Mouse (Mus musculus) embryonic stem cell, embryonic (primary cell): Measurements from ENCODE around the gene Esyt2.

Experiments
- CTCF ChIA-PET, 4 experiments: fragments of 300-600 bp in 2 of 4; fragments of 350-600 bp in 2 of 4; sonication (Branson Sonifier 250); formaldehyde crosslinking; loops; one replicate each; lab custom pipeline; 2022; ENCODE audit warnings: inconsistent platforms in 2 of 4; lab: Charles Lee
- POLR2A ChIA-PET, 4 experiments: fragments of 300-600 bp in 2 of 4; fragments of 350-600 bp in 2 of 4; sonication (Branson Sonifier 250); formaldehyde crosslinking; loops; one replicate each; lab custom pipeline; 2022; ENCODE audit warnings: antibody characterized with exemption in 4 of 4, inconsistent platforms in 1 of 4; lab: Charles Lee

The Esyt2 gene

GRCm38 (mm10) chr12:116396072-116396695, 115.2 kb downstream of the Esyt2 start:
- ChIA-PET POLR2A (interaction anchor here in 3 of 4 experiments (0.5 to 30.6 kb wide), 19 partner anchors 7 to 133 kb away, joined by 3 to 402 read pairs (median 3); partner anchors contain the start of genes Ncapg2 (in 3 of the 3), Esyt2 (in 1 of the 3) and Wdr60 (in 1 of the 3)), CTCF (no interaction called here)

- ChIA-PET CTCF (interaction anchor here in 2 of 4 experiments (0.6 to 1.2 kb wide), 3 partner anchors 10 to 176 kb away, joined by 3 to 4 read pairs (median 3); no protein-coding TSS in a partner anchor), POLR2A (interaction anchor here (0.6 to 30.6 kb wide), 14 partner anchors 8 to 256 kb away, joined by 3 to 402 read pairs (median 4); no protein-coding TSS in a partner anchor)
Observed at GRCm38 (mm10) chr12:116404012-116404679, 123.2 kb downstream of the Esyt2 start.

GRCm38 (mm10) chr12:116405045-116405835, 124.2 kb downstream of the Esyt2 start, which contains the start of gene Ncapg2:
Gene Ncapg2 (plus strand): TSS chr12:116405402.
- CTCF ChIA-PET: interaction anchor here in 3 of 4 experiments (0.6 to 1.2 kb wide), 7 partner anchors 11 to 149 kb away, joined by 3 to 4 read pairs (median 3); partner anchors contain the start of gene Wdr60 (in 1 of the 3)
- POLR2A ChIA-PET: interaction anchor here (0.6 to 30.6 kb wide), 42 partner anchors 9 to 785 kb away, joined by 3 to 402 read pairs (median 4); partner anchors contain the start of genes Esyt2 (in 3 of the 4), Ptprn2 (in 2 of the 4), Wdr60 (in 2 of the 4) and Zfp386 (in 1 of the 4)

DNA sequence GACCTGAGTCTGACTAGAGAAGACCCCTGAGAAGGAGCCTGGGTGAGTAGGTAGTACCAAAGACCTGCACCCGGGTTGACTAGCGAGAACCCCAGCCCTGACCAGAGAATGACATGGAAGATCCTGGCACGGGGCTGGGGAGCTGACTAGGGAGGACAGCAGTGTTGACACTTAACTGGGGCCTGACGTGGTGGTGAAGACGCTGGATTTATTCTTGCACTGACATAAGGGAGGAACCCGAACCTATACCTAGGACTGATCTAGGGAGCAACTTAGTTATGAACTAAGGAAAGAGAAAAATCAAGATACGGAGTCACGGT, 124.8 kb downstream of the Esyt2 start:
- ChIA-PET POLR2A (interaction anchor here in 2 of 4 experiments (0.6 to 30.6 kb wide), 8 partner anchors 9 to 126 kb away, joined by 3 to 402 read pairs (median 6); no protein-coding TSS in a partner anchor), CTCF (interaction anchor here in 1 of 4 experiments (0.9 kb wide), 1 partner anchor 12 kb away, joined by 3 read pairs; no protein-coding TSS in a partner anchor)

DNA sequence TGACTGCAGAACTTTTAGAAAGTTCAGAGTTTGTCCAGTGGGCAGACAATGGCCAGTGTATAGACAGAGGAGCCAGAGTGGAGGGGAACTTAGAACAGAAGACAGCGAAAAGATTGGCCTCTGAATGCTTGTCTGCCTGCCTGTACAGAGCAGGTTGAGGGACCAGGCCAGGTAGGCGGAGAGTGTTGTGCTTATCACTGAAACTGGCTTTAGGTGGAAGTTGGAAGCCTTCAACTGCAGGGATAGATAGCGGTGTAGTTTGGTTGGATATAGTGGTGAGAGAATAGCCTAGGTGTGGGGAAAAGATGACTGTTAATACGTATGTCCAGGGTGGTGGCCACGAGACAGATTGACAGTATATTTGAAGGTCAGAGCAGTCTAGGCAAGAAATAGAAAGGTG, 126.9 kb downstream of the Esyt2 start:
- POLR2A ChIA-PET: interaction anchor here in 2 of 4 experiments (0.9 to 30.6 kb wide), 6 partner anchors 11 to 58 kb away, joined by 3 to 402 read pairs (median 4); no protein-coding TSS in a partner anchor
- CTCF ChIA-PET: no interaction called here

DNA sequence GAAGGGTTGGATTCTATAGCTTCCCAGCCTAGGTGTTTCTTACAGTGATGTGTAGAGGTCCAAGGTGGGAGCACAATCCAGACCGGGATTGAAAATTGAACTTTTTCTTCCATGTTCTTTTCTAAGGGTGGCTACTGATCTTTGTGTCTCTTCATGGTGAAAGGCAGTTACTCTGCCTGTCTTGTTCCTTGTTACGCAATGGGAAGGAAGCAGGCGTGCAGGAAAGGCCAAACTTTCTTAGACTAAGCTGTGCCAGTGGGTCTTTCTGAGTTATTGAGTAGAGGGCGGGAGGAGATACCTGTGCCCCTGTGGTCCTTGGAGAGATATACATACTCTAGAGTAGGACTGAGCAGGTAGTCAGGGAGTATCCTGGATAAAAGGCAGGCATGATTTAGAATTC, 133.9 kb downstream of the Esyt2 start:
- POLR2A ChIA-PET: interaction anchor here in 2 of 4 experiments (1.9 to 30.6 kb wide), 3 partner anchors 10 to 14 kb away, joined by 8 to 402 read pairs (median 14); partner anchors contain the start of gene Ncapg2 (in 2 of the 2)
- CTCF ChIA-PET: no interaction called here

DNA sequence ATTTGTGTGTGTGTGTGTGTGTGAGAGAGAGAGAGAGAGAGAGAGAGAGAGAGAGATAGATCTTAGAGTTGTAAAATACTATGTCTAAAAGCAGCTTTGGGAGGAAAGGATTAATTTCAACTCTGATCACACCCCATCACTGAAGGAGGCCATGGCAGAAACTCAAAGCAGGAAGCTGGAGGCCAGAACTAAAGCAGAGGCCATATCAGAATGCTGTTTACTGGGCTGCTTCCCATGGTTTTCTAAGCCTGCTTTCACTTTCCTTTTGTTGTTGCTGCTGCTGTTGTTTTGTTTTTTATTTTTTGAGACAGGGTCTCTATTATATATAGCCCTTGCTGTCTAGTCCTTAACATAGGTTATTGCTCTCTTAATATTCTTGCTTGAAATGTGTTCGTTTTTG, 135.5 kb downstream of the Esyt2 start:
- CTCF ChIA-PET: no interaction called here
- POLR2A ChIA-PET: interaction anchor here in 1 of 4 experiments (1.1 to 30.6 kb wide), 2 partner anchors 12 kb away, joined by 5 to 402 read pairs; partner anchors contain the start of gene Ncapg2

GRCm38 (mm10) chr12:116421656-116422055, 140.7 kb downstream of the Esyt2 start:
- POLR2A ChIA-PET: interaction anchor here in 1 of 4 experiments (22.8 to 30.6 kb wide), 2 partner anchors 7 to 13 kb away, joined by 402 read pairs; partner anchors contain the start of gene Ncapg2

DNA sequence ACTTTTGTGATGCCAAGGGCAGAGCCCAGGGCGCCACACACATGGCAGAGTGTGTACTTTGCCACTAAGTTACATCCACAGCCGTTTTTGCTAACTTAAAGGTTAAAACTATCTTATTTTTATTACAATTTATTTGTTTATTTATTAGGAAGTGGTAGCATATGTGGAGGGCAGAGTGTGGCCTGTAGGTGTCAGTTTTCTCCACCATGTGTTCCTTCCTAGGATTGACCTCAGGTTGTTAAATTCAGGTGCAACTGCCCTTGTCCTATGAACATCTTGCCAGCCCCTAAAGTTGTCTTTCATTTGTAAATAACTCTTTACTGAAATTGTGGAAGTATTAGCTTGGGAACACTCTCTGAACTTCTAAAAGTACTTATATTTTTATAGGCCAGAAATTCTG, 144.4 kb downstream of the Esyt2 start:
- POLR2A ChIA-PET: interaction anchor here in 1 of 4 experiments (0.6 to 22.8 kb wide), 8 partner anchors 9 to 145 kb away, joined by 3 to 402 read pairs (median 5); partner anchors contain the start of gene Ncapg2

More at GRCm38 (mm10) chr12:116421656-116422055, 140.7 kb downstream of the Esyt2 start:
- CTCF ChIA-PET: no interaction called here

GRCm38 (mm10) chr12:116433742-116434141, 152.7 kb downstream of the Esyt2 start:
- CTCF ChIA-PET: no interaction called here
- POLR2A ChIA-PET: interaction anchor here in 2 of 4 experiments (1.4 to 22.8 kb wide), 6 partner anchors 9 to 38 kb away, joined by 3 to 402 read pairs (median 4); partner anchors contain the start of gene Ncapg2 (in 2 of the 2)

More for the DNA sequence above, 144.4 kb downstream of the Esyt2 start:
- CTCF ChIA-PET: no interaction called here

DNA sequence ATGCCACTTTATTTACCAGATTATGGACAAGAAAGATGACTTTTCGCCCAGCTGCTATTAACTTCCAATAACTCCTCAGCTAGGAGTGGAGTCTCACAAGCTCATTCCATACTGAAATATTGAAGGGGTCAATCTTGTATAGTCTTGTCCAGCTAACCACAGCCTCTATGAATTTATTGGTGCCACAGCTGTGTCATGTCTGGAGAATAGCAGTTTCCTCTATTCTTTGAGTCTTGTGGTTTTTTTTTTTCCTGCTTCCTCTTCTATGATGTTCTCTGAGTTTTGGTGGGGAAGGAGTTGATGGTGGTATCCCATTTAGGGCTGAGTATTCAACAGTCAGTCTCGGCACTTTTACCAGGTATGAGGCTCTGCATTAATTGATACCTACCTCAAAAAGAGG, 154.2 kb downstream of the Esyt2 start:
- ChIA-PET CTCF (no interaction called here), POLR2A (interaction anchor here in 2 of 4 experiments (0.7 to 22.8 kb wide), 4 partner anchors 15 to 105 kb away, joined by 3 to 402 read pairs (median 3); partner anchors contain the start of gene Ncapg2 (in 1 of the 2))

GRCm38 (mm10) chr12:116436125-116436524, 155.1 kb downstream of the Esyt2 start:
- CTCF ChIA-PET: no interaction called here
- POLR2A ChIA-PET: interaction anchor here in 1 of 4 experiments (1.4 to 22.8 kb wide), 3 partner anchors 9 to 28 kb away, joined by 3 to 402 read pairs (median 19); partner anchors contain the start of gene Ncapg2

DNA sequence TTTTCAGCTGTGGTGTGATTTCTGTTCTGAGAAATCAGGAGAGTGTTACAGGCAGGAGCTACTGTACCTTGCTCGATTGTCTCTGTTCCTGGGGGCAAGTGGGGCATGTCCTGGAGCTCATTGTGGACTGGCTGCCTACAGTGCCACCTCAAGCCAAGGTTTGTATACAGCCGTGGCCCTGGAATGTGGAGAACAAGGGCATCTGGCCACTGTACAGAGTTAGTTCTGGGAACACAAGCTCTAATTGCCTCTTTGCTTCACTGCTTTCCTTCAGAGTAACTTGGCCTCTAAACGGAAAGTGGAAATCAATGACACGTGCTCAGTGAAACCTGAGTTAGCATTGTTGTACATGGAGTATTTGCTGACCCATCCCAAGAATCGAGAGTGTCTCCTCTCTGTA, 157.6 kb downstream of the Esyt2 start:
- POLR2A ChIA-PET: interaction anchor here in 2 of 4 experiments (0.7 to 22.8 kb wide), 6 partner anchors 9 to 33 kb away, joined by 3 to 402 read pairs (median 6); partner anchors contain the start of gene Ncapg2 (in 2 of the 2)
- CTCF ChIA-PET: interaction anchor here in 1 of 4 experiments (0.7 kb wide), 1 partner anchor 20 kb away, joined by 4 read pairs; no protein-coding TSS in a partner anchor
